Mouse (Mus musculus): Measurements from ENCODE around the gene Krt222. TPM values are rescaled to one million over a fixed set of nuclear protein-coding genes. Genes with fewer than 3 reads are reported as not detected.

Krt222 gene
- polyA plus RNA-seq, 1 experiment from 2014 or later: 0.70 TPM

- peak; percentile 28; the same call in 1 of the 2 replicates for ATAC-seq (ENCODE audit: low FRiP score)
- H3K27me3 ChIP-seq: no peaks in the 10 kb centered on the region
- H3K4me3 ChIP-seq (replicated peaks): peak overlapping the region; percentile 88
- peak overlapping the region; percentile 69 for H3K4me2 ChIP-seq
- no peaks in the 10 kb centered on the region for H3K9me3 ChIP-seq
- peaks cover 28% of the 10 kb centered on the region for H3K4me1 ChIP-seq
- H3K36me3 ChIP-seq (replicated peaks): peaks cover 15% of the 10 kb centered on the region
- peak overlapping the region; percentile 100 for H3K27ac ChIP-seq
- 19% methylated on average over 15 of the region's 15 CpGs for WGBS
- peak overlapping the region; percentile 99 for H3K9ac ChIP-seq
Measured at GRCm38 (mm10) chr11:99231049-99231816, 12.7 kb downstream of the Krt222 start.

GRCm38 (mm10) chr11:99230261-99231048 lies 13.4 kb downstream of the Krt222 start, which contains the start of gene Smarce1:
Gene Smarce1 (minus strand): TSS chr11:99231017.
- peak within 1 kb of the TSS; percentile 69 for H3K4me2 ChIP-seq
- no peaks in the 10 kb centered on the region for H3K9me3 ChIP-seq
- H3K27me3 ChIP-seq: no peaks in the 10 kb centered on the region
- H3K4me1 ChIP-seq: peaks cover 28% of the 10 kb centered on the region
- H3K36me3 ChIP-seq (replicated peaks): peaks cover 21% of the 10 kb centered on the region
- ATAC-seq (ENCODE audit: low FRiP score): peak; percentile 89
- H3K4me3 ChIP-seq (replicated peaks): peak within 1 kb of the TSS; percentile 88
- under 1% methylated on average over 86 of the region's 87 CpGs for WGBS
- peak within 1 kb of the TSS; percentile 100 for H3K27ac ChIP-seq
- peak within 1 kb of the TSS; percentile 99 for H3K9ac ChIP-seq

GRCm38 (mm10) chr11:99229641-99230260 lies 14.1 kb downstream of the Krt222 start:
- 0% methylated on average over 31 of the region's 31 CpGs for WGBS
- Histone ChIP-seq H3K27ac (peak overlapping the region; percentile 100), H3K9me3 (no peaks in the 10 kb centered on the region), H3K36me3 (replicated peaks) (peaks cover 28% of the 10 kb centered on the region), H3K27me3 (no peaks in the 10 kb centered on the region), H3K4me3 (replicated peaks) (peak overlapping the region; percentile 88), H3K4me2 (peak overlapping the region; percentile 69), H3K9ac (peak overlapping the region; percentile 99), H3K4me1 (peaks cover 28% of the 10 kb centered on the region)
- ATAC-seq (ENCODE audit: low FRiP score): peak; percentile 33

GRCm38 (mm10) chr11:99226298-99226697 lies 17.6 kb downstream of the Krt222 start:
- Histone ChIP-seq H3K9ac (no peak overlapping the region), H3K4me1 (peaks cover 21% of the 10 kb centered on the region), H3K36me3 (replicated peaks) (peaks cover 50% of the 10 kb centered on the region), H3K27me3 (no peaks in the 10 kb centered on the region), H3K9me3 (no peaks in the 10 kb centered on the region), H3K4me2 (no peak overlapping the region), H3K4me3 (replicated peaks) (no peak overlapping the region), H3K27ac (no peak overlapping the region)
- no peak for ATAC-seq (ENCODE audit: low FRiP score)
- WGBS: 91% methylated on average over 5 of the region's 5 CpGs

GRCm38 (mm10) chr11:99223310-99223709 lies 20.6 kb downstream of the Krt222 start:
- H3K9me3 ChIP-seq: no peaks in the 10 kb centered on the region
- WGBS: 88% methylated on average over 5 of the region's 5 CpGs
- ATAC-seq (ENCODE audit: low FRiP score): no peak
- H3K36me3 ChIP-seq (replicated peaks): peaks cover 73% of the 10 kb centered on the region
- H3K4me1 ChIP-seq: peaks cover 11% of the 10 kb centered on the region
- H3K27me3 ChIP-seq: no peaks in the 10 kb centered on the region
- H3K4me2 ChIP-seq: no peak overlapping the region
- H3K9ac ChIP-seq: no peak overlapping the region
- H3K4me3 ChIP-seq (replicated peaks): no peak overlapping the region
- no peak overlapping the region for H3K27ac ChIP-seq

GRCm38 (mm10) chr11:99221811-99222210 lies 22.1 kb downstream of the Krt222 start:
- Histone ChIP-seq H3K4me1 (no peaks in the 10 kb centered on the region), H3K4me2 (no peak overlapping the region), H3K27ac (no peak overlapping the region), H3K9me3 (no peaks in the 10 kb centered on the region), H3K27me3 (no peaks in the 10 kb centered on the region), H3K4me3 (replicated peaks) (no peak overlapping the region), H3K9ac (no peak overlapping the region), H3K36me3 (replicated peaks) (peaks cover 75% of the 10 kb centered on the region)
- no peak for ATAC-seq (ENCODE audit: low FRiP score)
- 87% methylated on average over 2 of the region's 2 CpGs for WGBS

GRCm38 (mm10) chr11:99217248-99217986 lies 26.5 kb downstream of the Krt222 start:
- Histone ChIP-seq H3K36me3 (replicated peaks) (peaks cover 87% of the 10 kb centered on the region), H3K9me3 (no peaks in the 10 kb centered on the region), H3K27ac (no peak overlapping the region), H3K4me1 (no peaks in the 10 kb centered on the region), H3K4me3 (replicated peaks) (no peak overlapping the region), H3K9ac (no peak overlapping the region), H3K4me2 (no peak overlapping the region), H3K27me3 (no peaks in the 10 kb centered on the region)
- ATAC-seq (ENCODE audit: low FRiP score): no peak
- 92% methylated on average over 7 of the region's 7 CpGs for WGBS

- no peak overlapping the region for H3K4me3 ChIP-seq (replicated peaks)
- no peak overlapping the region for H3K27ac ChIP-seq
- ATAC-seq (ENCODE audit: low FRiP score): no peak
- no peaks in the 10 kb centered on the region for H3K9me3 ChIP-seq
- no peak overlapping the region for H3K4me2 ChIP-seq
- H3K9ac ChIP-seq: no peak overlapping the region
- WGBS: 100% methylated on average over 3 of the region's 3 CpGs
- no peaks in the 10 kb centered on the region for H3K27me3 ChIP-seq
- H3K4me1 ChIP-seq: no peaks in the 10 kb centered on the region
- peaks cover 90% of the 10 kb centered on the region for H3K36me3 ChIP-seq (replicated peaks)
Measured at GRCm38 (mm10) chr11:99216181-99216580, 27.7 kb downstream of the Krt222 start.

- Histone ChIP-seq H3K27ac (no peak overlapping the region), H3K36me3 (replicated peaks) (peaks cover 88% of the 10 kb centered on the region), H3K9ac (no peak overlapping the region), H3K4me2 (no peak overlapping the region), H3K27me3 (no peaks in the 10 kb centered on the region), H3K4me3 (replicated peaks) (no peak overlapping the region), H3K4me1 (no peaks in the 10 kb centered on the region), H3K9me3 (no peaks in the 10 kb centered on the region)
- ATAC-seq (ENCODE audit: low FRiP score): no peak
- 83% methylated on average over 7 of the region's 7 CpGs for WGBS
Measured at GRCm38 (mm10) chr11:99212693-99213092, 31.2 kb downstream of the Krt222 start.

GRCm38 (mm10) chr11:99211964-99212363 lies 31.9 kb downstream of the Krt222 start:
- peaks cover 81% of the 10 kb centered on the region for H3K36me3 ChIP-seq (replicated peaks)
- no peak overlapping the region for H3K27ac ChIP-seq
- H3K9ac ChIP-seq: no peak overlapping the region
- ATAC-seq (ENCODE audit: low FRiP score): no peak
- no peaks in the 10 kb centered on the region for H3K27me3 ChIP-seq
- WGBS: 77% methylated on average over 2 of the region's 2 CpGs
- H3K4me3 ChIP-seq (replicated peaks): no peak overlapping the region
- no peaks in the 10 kb centered on the region for H3K4me1 ChIP-seq
- H3K4me2 ChIP-seq: no peak overlapping the region
- H3K9me3 ChIP-seq: no peaks in the 10 kb centered on the region

- WGBS: 84% methylated on average over 8 of the region's 8 CpGs
- H3K4me2 ChIP-seq: no peak overlapping the region
- no peak for ATAC-seq (ENCODE audit: low FRiP score)
- no peak overlapping the region for H3K9ac ChIP-seq
- no peaks in the 10 kb centered on the region for H3K9me3 ChIP-seq
- H3K36me3 ChIP-seq (replicated peaks): peaks cover 43% of the 10 kb centered on the region
- no peak overlapping the region for H3K4me3 ChIP-seq (replicated peaks)
- no peak overlapping the region for H3K27ac ChIP-seq
- no peaks in the 10 kb centered on the region for H3K27me3 ChIP-seq
- no peaks in the 10 kb centered on the region for H3K4me1 ChIP-seq
Measured at GRCm38 (mm10) chr11:99208105-99208669, 35.7 kb downstream of the Krt222 start.
